Mouse (Mus musculus): Measurements from ENCODE around the gene Ugt1a6b.

Ugt1a6b gene

GRCm38 (mm10) chr1:88261706-88262105 lies 158.7 kb downstream of the Ugt1a6b start:
- DNase-seq (ENCODE audit: low spot score), result no peak

GRCm38 (mm10) chr1:88262255-88262654 lies 159.2 kb downstream of the Ugt1a6b start:
- DNase-seq (ENCODE audit: low spot score), result peak; percentile 96

- DNase-seq (ENCODE audit: low spot score), result no peak
These were observed 159.9 kb downstream of the Ugt1a6b start for GRCm38 (mm10) chr1:88262961-88263360.

- no peak for DNase-seq (ENCODE audit: low spot score)
These were observed 160.7 kb downstream of the Ugt1a6b start for GRCm38 (mm10) chr1:88263778-88264177.

- DNase-seq (ENCODE audit: low spot score), result no peak
These were observed 161.3 kb downstream of the Ugt1a6b start for GRCm38 (mm10) chr1:88264237-88264868.

GRCm38 (mm10) chr1:88264869-88265240 lies 161.8 kb downstream of the Ugt1a6b start:
- DNase-seq (ENCODE audit: low spot score), result peak; percentile 87

- DNase-seq (ENCODE audit: low spot score), result no peak
These were observed 163.1 kb downstream of the Ugt1a6b start for GRCm38 (mm10) chr1:88266123-88266522.

GRCm38 (mm10) chr1:88267489-88267888 lies 164.4 kb downstream of the Ugt1a6b start:
- DNase-seq (ENCODE audit: low spot score), result no peak

GRCm38 (mm10) chr1:88268070-88268469 lies 165.0 kb downstream of the Ugt1a6b start:
- no peak for DNase-seq (ENCODE audit: low spot score)
